Mouse (Mus musculus) c-Kit-positive CD71-negative TER-119-negative erythroid progenitor cells, embryonic 14.5 days (primary cell): ENCODE results near the gene Lrrc1.
"Not testable (repeated sequence)": the region's sequence is repeated elsewhere in the genome, so short reads cannot be mapped to it uniquely, and the experiment has no call there.

Source experiments
- DNase-seq: peaks from one replicate; pipeline ENCODE4 v3.0.0-alpha.2; 2013; ENCODE audit warnings: low read depth

The Lrrc1 gene

GRCm38 (mm10) chr9:77544354-77545067 is at the start of gene Lrrc1:
Gene Lrrc1, minus strand, starts transcription at chr9:77544870.
- DNase-seq, result peak; percentile 74

GRCm38 (mm10) chr9:77592423-77592822 is 47.8 kb upstream of the Lrrc1 start:
- no peak for DNase-seq

GRCm38 (mm10) chr9:77589496-77589895 is 44.8 kb upstream of the Lrrc1 start:
- no peak for DNase-seq

DNA sequence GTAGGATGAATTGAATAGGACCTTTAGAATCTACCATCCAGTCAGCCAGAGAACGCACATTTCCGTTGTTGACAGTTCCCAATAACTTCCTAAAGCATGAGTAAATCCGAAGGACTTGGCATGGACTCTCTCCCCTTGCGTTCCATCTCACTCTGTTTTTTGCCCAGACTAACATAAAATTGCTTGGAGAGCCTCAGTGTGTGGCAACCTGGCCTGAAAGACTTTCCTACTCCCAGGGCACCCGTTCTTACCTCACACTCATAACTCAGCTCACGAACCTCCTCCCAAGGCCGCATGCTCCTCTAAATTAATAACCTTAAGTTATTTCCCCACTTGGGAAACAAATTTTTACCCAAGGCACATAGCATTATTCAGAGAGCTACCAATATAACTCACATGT is 42.9 kb upstream of the Lrrc1 start:
- no peak for DNase-seq

DNA sequence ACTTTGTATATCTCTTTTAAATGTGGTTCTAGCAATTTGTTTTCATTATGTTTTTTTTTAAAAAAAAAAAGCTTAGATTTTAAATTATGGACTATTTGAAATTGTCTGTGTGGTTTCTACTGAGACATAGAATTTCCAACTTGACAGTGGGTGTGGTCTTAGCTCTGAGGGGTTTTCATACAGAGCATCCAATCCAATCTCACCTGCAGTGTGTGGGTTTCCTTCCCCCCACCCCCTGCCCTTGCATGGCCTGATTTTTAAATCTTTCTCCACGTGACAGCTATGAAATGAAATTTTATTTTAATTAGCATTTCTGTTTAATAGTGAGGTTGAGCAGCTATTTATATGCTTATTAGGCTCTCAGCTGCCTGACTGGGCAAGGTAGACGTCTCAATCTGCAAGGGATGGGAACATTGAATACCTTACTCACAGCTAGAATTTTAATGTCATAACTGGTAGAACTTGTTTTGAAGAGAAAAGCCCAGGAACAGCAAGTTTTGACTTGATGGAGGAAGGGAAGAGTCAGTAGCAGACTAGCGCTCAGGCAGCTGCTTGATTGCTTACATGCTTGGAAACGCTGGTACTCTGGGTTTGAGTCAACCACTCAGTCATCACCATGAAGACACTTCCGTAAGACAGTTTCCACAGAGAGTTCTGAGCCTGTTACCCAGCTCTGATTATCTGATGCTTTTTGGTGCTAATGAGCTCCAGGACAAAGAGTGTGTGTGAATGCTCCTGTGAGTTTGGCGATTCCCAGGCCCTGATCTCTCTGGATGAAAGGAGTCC is 42.3 kb upstream of the Lrrc1 start:
- no peak for DNase-seq

- no peak for DNase-seq
Observed at GRCm38 (mm10) chr9:77584746-77585145, 40.1 kb upstream of the Lrrc1 start.

DNA sequence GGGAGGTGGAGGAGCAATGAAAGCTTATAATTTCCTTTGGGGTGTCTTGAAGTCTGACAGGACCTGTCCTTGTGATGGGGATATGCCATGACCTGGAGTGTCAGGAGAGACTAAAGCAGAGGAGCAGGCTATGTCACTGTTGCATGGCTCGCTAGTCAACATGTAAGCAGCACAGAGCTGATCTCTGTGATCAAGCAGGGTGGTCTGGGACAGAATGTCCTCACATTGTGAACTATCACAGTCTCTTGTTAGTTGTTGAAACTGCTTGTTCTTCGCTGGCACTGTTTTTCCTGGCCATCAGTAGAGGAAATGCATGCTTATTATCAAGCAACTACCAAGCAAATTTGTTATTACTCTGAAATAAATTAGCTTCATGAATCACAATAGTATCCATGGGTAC is 38.6 kb upstream of the Lrrc1 start:
- DNase-seq, result no peak

GRCm38 (mm10) chr9:77579827-77580226 is 35.2 kb upstream of the Lrrc1 start:
- no peak for DNase-seq

- no peak for DNase-seq
Observed at GRCm38 (mm10) chr9:77577931-77578330, 33.3 kb upstream of the Lrrc1 start.

DNA sequence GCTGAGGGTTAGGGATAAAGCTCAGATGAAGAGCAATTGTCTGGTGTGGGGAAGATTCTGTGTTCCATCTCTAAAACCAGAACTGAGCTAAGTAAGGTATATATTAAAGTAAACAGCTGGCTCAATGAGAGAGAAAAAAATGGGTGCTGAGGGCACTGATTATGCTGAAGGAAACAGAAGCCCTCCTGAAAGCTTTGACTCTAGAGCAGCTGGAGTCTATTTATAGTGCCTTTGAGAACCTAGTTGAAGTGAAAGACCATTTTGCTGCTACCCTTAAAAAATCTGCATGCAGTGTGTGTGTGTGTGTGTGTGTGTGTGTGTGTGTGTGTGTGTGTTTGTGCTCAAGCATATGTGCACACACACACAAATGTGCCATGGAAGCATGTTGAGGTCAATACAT is 32.7 kb upstream of the Lrrc1 start:
- DNase-seq, result no peak

GRCm38 (mm10) chr9:77576320-77576719 is 31.6 kb upstream of the Lrrc1 start:
- DNase-seq, result no peak

DNA sequence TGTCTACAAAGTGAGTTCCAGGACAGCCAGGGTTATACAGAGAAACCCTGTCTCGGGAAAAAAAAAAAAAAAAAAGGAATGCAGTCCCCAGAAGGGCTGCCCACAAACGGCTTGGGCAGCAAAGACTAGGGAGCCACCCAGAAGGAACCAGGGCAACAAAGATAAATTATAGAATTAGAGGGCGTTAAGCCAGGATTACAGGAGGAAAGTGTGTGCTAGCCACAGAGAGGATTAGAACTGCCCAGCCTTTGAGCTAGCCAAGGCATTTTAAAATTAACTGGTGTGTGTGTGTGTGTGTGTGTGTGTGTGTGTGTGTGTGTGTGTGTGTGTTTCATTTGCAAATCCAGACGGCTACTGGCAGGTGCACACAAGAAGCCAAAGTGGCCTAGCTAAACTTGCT is 30.3 kb upstream of the Lrrc1 start:
- not testable (repeated sequence) for DNase-seq

- no peak for DNase-seq
Observed at GRCm38 (mm10) chr9:77571851-77572250, 27.2 kb upstream of the Lrrc1 start.

DNA sequence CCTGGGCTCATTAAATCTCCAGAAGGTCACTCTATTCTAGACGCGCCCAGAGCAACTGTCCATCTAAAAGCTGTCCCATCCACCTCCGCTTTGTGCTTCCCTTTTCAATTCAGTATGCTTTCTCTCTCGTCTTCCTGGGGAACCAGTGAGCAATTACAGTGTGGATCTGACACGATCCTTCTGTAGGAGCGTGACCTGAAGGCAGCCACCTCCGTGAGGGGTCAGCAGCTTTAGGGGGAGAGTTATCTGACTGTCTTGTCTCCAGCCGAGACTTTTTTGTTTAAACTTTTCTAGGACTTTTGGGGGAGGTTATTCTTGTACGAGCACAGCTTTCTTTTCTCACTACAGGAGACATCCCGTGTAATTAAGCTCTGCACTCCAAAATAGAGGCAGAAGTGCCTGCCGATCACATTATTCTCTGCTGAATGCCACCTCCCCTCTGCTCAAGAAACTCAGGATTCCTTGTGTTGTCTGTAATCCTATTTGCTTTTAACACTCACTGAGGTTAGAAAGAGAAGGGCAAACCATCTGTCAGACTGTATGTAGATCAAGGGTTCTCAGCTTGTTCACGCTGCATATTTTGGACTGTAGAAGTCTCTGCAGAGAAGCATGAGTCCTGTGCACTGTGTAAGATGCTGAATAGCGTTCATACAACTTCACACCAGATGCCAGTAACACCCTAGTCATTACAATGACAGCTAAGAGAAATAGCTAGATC is 24.3 kb upstream of the Lrrc1 start:
- DNase-seq, result no peak

DNA sequence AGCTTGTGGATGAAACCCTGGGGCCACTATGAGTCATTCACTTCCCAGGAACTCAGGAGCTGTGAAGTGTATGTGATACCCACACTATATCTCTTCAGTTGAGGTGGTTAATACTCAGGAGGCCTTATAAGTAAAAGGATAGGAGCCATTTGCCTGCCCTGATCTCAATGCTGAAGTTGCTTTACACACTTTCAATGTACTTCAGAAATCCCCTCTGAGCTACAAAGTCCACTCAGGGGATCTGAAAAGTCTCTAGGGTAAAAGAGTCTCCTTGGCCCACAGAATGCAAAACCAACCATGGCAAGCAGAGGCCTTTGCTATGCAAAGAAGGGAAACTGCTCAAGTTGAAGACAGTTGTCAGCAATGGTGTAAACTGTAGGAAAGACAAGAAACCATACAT is 17.2 kb upstream of the Lrrc1 start:
- no peak for DNase-seq

DNA sequence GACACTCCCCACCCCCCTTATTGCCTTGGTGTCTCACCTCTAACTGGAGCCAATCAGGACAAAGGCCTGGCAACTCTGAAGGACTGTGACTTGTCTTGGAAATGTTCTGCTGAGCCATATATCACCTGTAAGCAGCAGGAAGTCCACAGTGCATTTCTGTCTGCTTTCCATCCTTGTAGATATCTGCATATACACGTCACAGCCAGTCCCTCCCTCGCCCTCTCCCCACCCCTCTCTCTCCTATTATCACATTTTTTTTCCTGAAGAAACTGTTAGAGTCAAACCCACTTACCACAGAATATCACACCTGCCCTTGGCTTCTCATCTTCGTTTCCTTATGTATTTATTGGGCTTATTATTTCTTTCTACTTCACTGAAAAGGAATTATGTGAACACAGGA is 13.3 kb upstream of the Lrrc1 start:
- no peak for DNase-seq

DNA sequence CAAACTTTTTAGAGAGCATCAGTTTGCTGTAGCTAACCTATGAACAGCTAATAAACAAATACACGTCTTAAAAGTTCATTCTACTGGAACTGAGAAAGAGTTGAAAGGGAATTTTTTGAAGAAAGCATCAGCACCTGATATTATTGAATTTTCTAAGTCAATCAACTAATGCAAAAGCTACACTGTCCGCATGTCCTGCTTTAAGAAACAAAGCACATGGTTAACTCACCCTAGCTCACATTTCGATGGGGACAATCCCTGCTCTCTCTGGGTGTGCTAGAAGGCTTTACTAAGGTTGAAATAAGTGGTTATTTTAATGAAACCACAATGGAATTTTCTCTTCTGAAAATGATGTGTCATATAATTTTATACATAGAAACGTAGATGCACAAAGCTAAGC is 12.5 kb upstream of the Lrrc1 start:
- no peak for DNase-seq

GRCm38 (mm10) chr9:77556435-77556834 is 11.8 kb upstream of the Lrrc1 start:
- DNase-seq, result no peak

GRCm38 (mm10) chr9:77553465-77553864 is 8.8 kb upstream of the Lrrc1 start:
- DNase-seq, result no peak

- DNase-seq, result no peak
Observed at GRCm38 (mm10) chr9:77551036-77551512, 6.4 kb upstream of the Lrrc1 start.

GRCm38 (mm10) chr9:77546010-77546409 is 1.3 kb upstream of the Lrrc1 start:
- no peak for DNase-seq

DNA sequence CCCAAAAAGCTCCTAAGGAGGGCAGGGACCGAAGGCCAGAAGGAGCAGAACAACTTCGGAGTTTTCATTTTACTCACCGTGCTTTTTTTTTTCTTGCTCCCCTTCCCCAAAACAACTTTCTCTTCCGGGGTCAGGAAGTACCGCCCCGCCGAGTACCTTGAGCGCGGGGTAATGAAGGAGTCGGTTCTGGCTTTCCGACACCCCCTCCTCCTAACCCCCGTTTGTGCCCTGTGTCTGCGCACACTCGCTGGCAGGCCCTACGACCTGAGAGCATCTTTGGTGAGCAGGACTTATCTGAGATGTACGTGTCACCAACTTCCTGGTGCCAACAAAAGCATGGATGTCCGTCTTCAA is 375 bp upstream of the Lrrc1 start:
- DNase-seq, result no peak
